Mouse (Mus musculus): ENCODE data around the gene Gm20388. TPM values are rescaled to one million over a fixed set of nuclear protein-coding genes. Genes with fewer than 3 reads are reported as not detected.
A peak's percentile ranks its signal among the peaks of the same experiment; 100 is the strongest.

The Gm20388 gene
- polyA plus RNA-seq, 1 experiment = 28.1 TPM

DNA sequence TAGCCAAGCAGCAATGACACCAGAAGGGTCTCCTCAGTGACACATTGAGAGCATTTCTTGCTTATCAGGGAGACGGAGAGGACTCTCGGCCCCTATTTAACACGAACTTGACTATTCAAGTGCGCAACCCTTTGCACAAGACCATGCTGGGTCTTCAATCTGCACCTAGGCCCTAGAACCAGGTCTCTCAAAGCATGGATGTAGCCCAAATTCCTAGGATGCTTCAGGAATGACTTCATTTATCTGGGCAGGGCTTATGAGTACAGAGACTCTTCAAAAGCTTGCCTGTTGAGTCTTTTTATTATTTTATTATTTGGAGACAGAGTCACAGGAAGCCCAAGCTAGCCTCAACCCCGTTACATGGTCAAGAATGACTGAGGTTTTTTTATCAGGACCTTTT lies 3373.9 kb downstream of the Gm20388 start:
- Histone ChIP-seq H3K4me3 (ENCODE audit: low read depth, low read length) (no peak overlapping the region), H3K36me3 (ENCODE audit: control insufficient read depth, insufficient read depth, low read length, poor library complexity, severe bottlenecking) (peaks cover 37% of the 10 kb centered on the region), H3K9ac (ENCODE audit: low read depth, poor library complexity, severe bottlenecking) (no peak overlapping the region), H3K27ac (ENCODE audit: insufficient read depth, low read length) (no peak overlapping the region), H3K4me1 (ENCODE audit: control insufficient read depth, insufficient read depth, low read length) (no peaks in the 10 kb centered on the region), H3K9me3 (replicated peaks; ENCODE audit: control insufficient read depth, insufficient read depth, low read length, poor library complexity, severe bottlenecking) (no peaks in the 10 kb centered on the region), H3K27me3 (ENCODE audit: control insufficient read depth, insufficient read depth, low read length, poor library complexity, severe bottlenecking) (no peaks in the 10 kb centered on the region)
- TF ChIP-seq POLR2A (IDR thresholded peaks at IDR 0.05; ENCODE audit: insufficient read depth, low read length) = no peak
- TF ChIP-seq EP300 (IDR thresholded peaks at IDR 0.05; ENCODE audit: insufficient read depth, low read depth, low read length) = no peak
- no peak for TF ChIP-seq CTCF (IDR thresholded peaks at IDR 0.05; ENCODE audit: low read depth, low read length)

GRCm38 (mm10) chr8:123287362-123287761 lies 3376.7 kb downstream of the Gm20388 start:
- no peak for TF ChIP-seq POLR2A (IDR thresholded peaks at IDR 0.05; ENCODE audit: insufficient read depth, low read length)
- no peak overlapping the region for H3K4me3 ChIP-seq (ENCODE audit: low read depth, low read length)
- H3K9me3 ChIP-seq (replicated peaks; ENCODE audit: control insufficient read depth, insufficient read depth, low read length, poor library complexity, severe bottlenecking) = no peaks in the 10 kb centered on the region
- H3K27ac ChIP-seq (ENCODE audit: insufficient read depth, low read length) = no peak overlapping the region
- H3K4me1 ChIP-seq (ENCODE audit: control insufficient read depth, insufficient read depth, low read length) = no peaks in the 10 kb centered on the region
- H3K27me3 ChIP-seq (ENCODE audit: control insufficient read depth, insufficient read depth, low read length, poor library complexity, severe bottlenecking) = no peaks in the 10 kb centered on the region
- no peak overlapping the region for H3K9ac ChIP-seq (ENCODE audit: low read depth, poor library complexity, severe bottlenecking)
- peaks cover 19% of the 10 kb centered on the region; the same call in 1 of the 2 replicates for H3K36me3 ChIP-seq (ENCODE audit: control insufficient read depth, insufficient read depth, low read length, poor library complexity, severe bottlenecking)

GRCm38 (mm10) chr8:123290166-123290565 lies 3379.5 kb downstream of the Gm20388 start:
- Histone ChIP-seq H3K4me3 (ENCODE audit: low read depth, low read length) (no peak overlapping the region), H3K9ac (ENCODE audit: low read depth, poor library complexity, severe bottlenecking) (no peak overlapping the region), H3K36me3 (ENCODE audit: control insufficient read depth, insufficient read depth, low read length, poor library complexity, severe bottlenecking) (peaks cover 22% of the 10 kb centered on the region), H3K4me1 (ENCODE audit: control insufficient read depth, insufficient read depth, low read length) (no peaks in the 10 kb centered on the region), H3K27ac (ENCODE audit: insufficient read depth, low read length) (no peak overlapping the region), H3K27me3 (ENCODE audit: control insufficient read depth, insufficient read depth, low read length, poor library complexity, severe bottlenecking) (no peaks in the 10 kb centered on the region), H3K9me3 (replicated peaks; ENCODE audit: control insufficient read depth, insufficient read depth, low read length, poor library complexity, severe bottlenecking) (no peaks in the 10 kb centered on the region)
- TF ChIP-seq POLR2A (IDR thresholded peaks at IDR 0.05; ENCODE audit: insufficient read depth, low read length) = no peak
- TF ChIP-seq CTCF (IDR thresholded peaks at IDR 0.05; ENCODE audit: low read depth, low read length) = peak; percentile 78

DNA sequence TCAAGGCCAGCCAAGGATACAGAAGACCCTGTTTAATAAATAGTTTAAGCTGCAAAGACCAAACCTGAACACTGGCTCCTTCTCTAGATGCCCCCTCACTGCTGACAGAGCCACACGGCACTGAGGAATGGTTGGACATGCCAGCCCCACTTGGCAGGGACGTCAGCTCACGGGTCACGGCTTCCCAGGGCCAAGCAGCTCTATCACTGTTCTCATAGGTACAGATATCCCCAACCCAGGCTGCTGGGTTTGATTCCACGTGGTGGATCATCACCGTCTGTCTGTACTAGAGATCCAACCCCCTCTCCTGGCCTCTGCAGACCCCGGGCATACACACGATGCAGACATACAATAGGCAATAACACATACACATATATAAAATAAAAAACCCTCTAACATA lies 3380.0 kb downstream of the Gm20388 start:
- Histone ChIP-seq H3K4me1 (ENCODE audit: control insufficient read depth, insufficient read depth, low read length) (no peaks in the 10 kb centered on the region), H3K27me3 (ENCODE audit: control insufficient read depth, insufficient read depth, low read length, poor library complexity, severe bottlenecking) (no peaks in the 10 kb centered on the region), H3K4me3 (ENCODE audit: low read depth, low read length) (no peak overlapping the region), H3K27ac (ENCODE audit: insufficient read depth, low read length) (no peak overlapping the region), H3K36me3 (ENCODE audit: control insufficient read depth, insufficient read depth, low read length, poor library complexity, severe bottlenecking) (peaks cover 27% of the 10 kb centered on the region), H3K9ac (ENCODE audit: low read depth, poor library complexity, severe bottlenecking) (no peak overlapping the region), H3K9me3 (replicated peaks; ENCODE audit: control insufficient read depth, insufficient read depth, low read length, poor library complexity, severe bottlenecking) (no peaks in the 10 kb centered on the region)
- no peak for TF ChIP-seq EP300 (IDR thresholded peaks at IDR 0.05; ENCODE audit: insufficient read depth, low read depth, low read length)
- no peak for TF ChIP-seq POLR2A (IDR thresholded peaks at IDR 0.05; ENCODE audit: insufficient read depth, low read length)
- no peak for TF ChIP-seq CTCF (IDR thresholded peaks at IDR 0.05; ENCODE audit: low read depth, low read length)

- no peaks in the 10 kb centered on the region for H3K27me3 ChIP-seq (ENCODE audit: control insufficient read depth, insufficient read depth, low read length, poor library complexity, severe bottlenecking)
- no peak overlapping the region for H3K4me3 ChIP-seq (ENCODE audit: low read depth, low read length)
- H3K9me3 ChIP-seq (replicated peaks; ENCODE audit: control insufficient read depth, insufficient read depth, low read length, poor library complexity, severe bottlenecking) = no peaks in the 10 kb centered on the region
- H3K9ac ChIP-seq (ENCODE audit: low read depth, poor library complexity, severe bottlenecking) = no peak overlapping the region
- H3K4me1 ChIP-seq (ENCODE audit: control insufficient read depth, insufficient read depth, low read length) = no peaks in the 10 kb centered on the region
- no peak overlapping the region for H3K27ac ChIP-seq (ENCODE audit: insufficient read depth, low read length)
- peaks cover 32% of the 10 kb centered on the region for H3K36me3 ChIP-seq (ENCODE audit: control insufficient read depth, insufficient read depth, low read length, poor library complexity, severe bottlenecking)
- no peak for TF ChIP-seq POLR2A (IDR thresholded peaks at IDR 0.05; ENCODE audit: insufficient read depth, low read length)
- no peak for TF ChIP-seq CTCF (IDR thresholded peaks at IDR 0.05; ENCODE audit: low read depth, low read length)
- TF ChIP-seq EP300 (IDR thresholded peaks at IDR 0.05; ENCODE audit: insufficient read depth, low read depth, low read length) = no peak
Observed at GRCm38 (mm10) chr8:123291716-123292115, 3381.1 kb downstream of the Gm20388 start.

- TF ChIP-seq POLR2A (IDR thresholded peaks at IDR 0.05; ENCODE audit: insufficient read depth, low read length) = no peak
- TF ChIP-seq CTCF (IDR thresholded peaks at IDR 0.05; ENCODE audit: low read depth, low read length) = no peak
- TF ChIP-seq EP300 (IDR thresholded peaks at IDR 0.05; ENCODE audit: insufficient read depth, low read depth, low read length) = no peak
- Histone ChIP-seq H3K36me3 (ENCODE audit: control insufficient read depth, insufficient read depth, low read length, poor library complexity, severe bottlenecking) (peaks cover 35% of the 10 kb centered on the region), H3K27me3 (ENCODE audit: control insufficient read depth, insufficient read depth, low read length, poor library complexity, severe bottlenecking) (no peaks in the 10 kb centered on the region), H3K4me3 (ENCODE audit: low read depth, low read length) (no peak overlapping the region), H3K4me1 (ENCODE audit: control insufficient read depth, insufficient read depth, low read length) (no peaks in the 10 kb centered on the region), H3K9ac (ENCODE audit: low read depth, poor library complexity, severe bottlenecking) (no peak overlapping the region), H3K27ac (ENCODE audit: insufficient read depth, low read length) (no peak overlapping the region), H3K9me3 (replicated peaks; ENCODE audit: control insufficient read depth, insufficient read depth, low read length, poor library complexity, severe bottlenecking) (no peaks in the 10 kb centered on the region)
Observed at GRCm38 (mm10) chr8:123292281-123292680, 3381.6 kb downstream of the Gm20388 start.

Data from ES-Bruce4 (cell line).